Mouse (Mus musculus): ENCODE results near the gene Rgs6. TPM values are rescaled to one million over a fixed set of nuclear protein-coding genes. Genes with fewer than 3 reads are reported as not detected.

Gene Rgs6
- total and polyA plus RNA-seq, 3 experiments: 7.3 to 12.6 (median 10.2) TPM

GRCm38 (mm10) chr12:82971176-82971575, 383.1 kb downstream of the Rgs6 start:
- no peak for DNase-seq
- 68% methylated on average over 1 of the region's 1 CpGs for WGBS
- no peak overlapping the region for H3K9ac ChIP-seq (ENCODE audit: low read depth, low read length)
- no peak overlapping the region for H3K4me3 ChIP-seq
- H3K27me3 ChIP-seq (ENCODE audit: control insufficient read depth, insufficient read depth, low read length): no peaks in the 10 kb centered on the region
- H3K27ac ChIP-seq: no peak overlapping the region
- no peaks in the 10 kb centered on the region for H3K79me2 ChIP-seq (replicated peaks; ENCODE audit: control insufficient read depth, insufficient read depth, low read length)
- intact Hi-C loops (cut with DNase I): no loop called here
- no peaks in the 10 kb centered on the region for H3K36me3 ChIP-seq (ENCODE audit: control insufficient read depth, insufficient read depth, low read length)
- TF ChIP-seq POLR2A (IDR thresholded peaks at IDR 0.05; ENCODE audit: insufficient read depth, low read depth, low read length) (no peak), CTCF (IDR thresholded peaks at IDR 0.05) (no peak), EP300 (IDR thresholded peaks at IDR 0.05; ENCODE audit: insufficient read depth, low read depth, low read length) (no peak)
- H3K4me1 ChIP-seq (ENCODE audit: control insufficient read depth, insufficient read depth, low read length): no peaks in the 10 kb centered on the region

- H3K4me1 ChIP-seq (ENCODE audit: control insufficient read depth, insufficient read depth, low read length): no peaks in the 10 kb centered on the region
- DNase-seq: no peak
- H3K27ac ChIP-seq: no peak overlapping the region
Measured at GRCm38 (mm10) chr12:82972661-82973060, 384.6 kb downstream of the Rgs6 start.

GRCm38 (mm10) chr12:82973771-82974170, 385.7 kb downstream of the Rgs6 start:
- no peak for DNase-seq
- 77% methylated on average over 3 of the region's 3 CpGs for WGBS
- no peaks in the 10 kb centered on the region for H3K4me1 ChIP-seq (ENCODE audit: control insufficient read depth, insufficient read depth, low read length)
- no peak overlapping the region for H3K4me3 ChIP-seq
- no peak overlapping the region for H3K27ac ChIP-seq
- TF ChIP-seq EP300 (IDR thresholded peaks at IDR 0.05; ENCODE audit: insufficient read depth, low read depth, low read length): no peak
- no peak for TF ChIP-seq POLR2A (IDR thresholded peaks at IDR 0.05; ENCODE audit: insufficient read depth, low read depth, low read length)
- TF ChIP-seq CTCF (IDR thresholded peaks at IDR 0.05): no peak
- no peaks in the 10 kb centered on the region for H3K79me2 ChIP-seq (replicated peaks; ENCODE audit: control insufficient read depth, insufficient read depth, low read length)
- H3K27me3 ChIP-seq (ENCODE audit: control insufficient read depth, insufficient read depth, low read length): no peaks in the 10 kb centered on the region
- no peaks in the 10 kb centered on the region for H3K36me3 ChIP-seq (ENCODE audit: control insufficient read depth, insufficient read depth, low read length)
- H3K9ac ChIP-seq (ENCODE audit: low read depth, low read length): no peak overlapping the region
- intact Hi-C loops (cut with DNase I): no loop called here

More at GRCm38 (mm10) chr12:82972661-82973060, 384.6 kb downstream of the Rgs6 start:
- Histone ChIP-seq H3K4me3 (no peak overlapping the region), H3K79me2 (replicated peaks; ENCODE audit: control insufficient read depth, insufficient read depth, low read length) (no peaks in the 10 kb centered on the region), H3K36me3 (ENCODE audit: control insufficient read depth, insufficient read depth, low read length) (no peaks in the 10 kb centered on the region), H3K27me3 (ENCODE audit: control insufficient read depth, insufficient read depth, low read length) (no peaks in the 10 kb centered on the region), H3K9ac (ENCODE audit: low read depth, low read length) (no peak overlapping the region)
- TF ChIP-seq EP300 (IDR thresholded peaks at IDR 0.05; ENCODE audit: insufficient read depth, low read depth, low read length): no peak
- TF ChIP-seq POLR2A (IDR thresholded peaks at IDR 0.05; ENCODE audit: insufficient read depth, low read depth, low read length): no peak
- TF ChIP-seq CTCF (IDR thresholded peaks at IDR 0.05): no peak
- intact Hi-C loops (cut with DNase I): no loop called here

GRCm38 (mm10) chr12:82978275-82978674, 390.2 kb downstream of the Rgs6 start:
- Histone ChIP-seq H3K4me3 (no peak overlapping the region), H3K4me1 (ENCODE audit: control insufficient read depth, insufficient read depth, low read length) (no peaks in the 10 kb centered on the region), H3K27ac (no peak overlapping the region), H3K36me3 (ENCODE audit: control insufficient read depth, insufficient read depth, low read length) (no peaks in the 10 kb centered on the region), H3K79me2 (replicated peaks; ENCODE audit: control insufficient read depth, insufficient read depth, low read length) (no peaks in the 10 kb centered on the region), H3K27me3 (ENCODE audit: control insufficient read depth, insufficient read depth, low read length) (no peaks in the 10 kb centered on the region), H3K9ac (ENCODE audit: low read depth, low read length) (no peak overlapping the region)
- intact Hi-C loops (cut with DNase I): no loop called here
- DNase-seq: no peak
- no peak for TF ChIP-seq EP300 (IDR thresholded peaks at IDR 0.05; ENCODE audit: insufficient read depth, low read depth, low read length)
- no peak for TF ChIP-seq POLR2A (IDR thresholded peaks at IDR 0.05; ENCODE audit: insufficient read depth, low read depth, low read length)
- TF ChIP-seq CTCF (IDR thresholded peaks at IDR 0.05): no peak
- 92% methylated on average over 3 of the region's 3 CpGs for WGBS

- TF ChIP-seq POLR2A (IDR thresholded peaks at IDR 0.05; ENCODE audit: insufficient read depth, low read depth, low read length): no peak
- no peak for DNase-seq
- Histone ChIP-seq H3K36me3 (ENCODE audit: control insufficient read depth, insufficient read depth, low read length) (no peaks in the 10 kb centered on the region), H3K9ac (ENCODE audit: low read depth, low read length) (no peak overlapping the region), H3K27ac (no peak overlapping the region), H3K79me2 (replicated peaks; ENCODE audit: control insufficient read depth, insufficient read depth, low read length) (no peaks in the 10 kb centered on the region), H3K4me3 (no peak overlapping the region), H3K27me3 (ENCODE audit: control insufficient read depth, insufficient read depth, low read length) (no peaks in the 10 kb centered on the region), H3K4me1 (ENCODE audit: control insufficient read depth, insufficient read depth, low read length) (peaks cover 1% of the 10 kb centered on the region; the same call in 1 of the 2 replicates)
- WGBS: 97% methylated on average over 4 of the region's 4 CpGs
- intact Hi-C loops (cut with DNase I): no loop called here
Measured at GRCm38 (mm10) chr12:82982716-82983115, 394.6 kb downstream of the Rgs6 start.

GRCm38 (mm10) chr12:82985300-82985699, 397.2 kb downstream of the Rgs6 start:
- Histone ChIP-seq H3K4me1 (ENCODE audit: control insufficient read depth, insufficient read depth, low read length) (peaks cover 1% of the 10 kb centered on the region; the same call in 1 of the 2 replicates), H3K27me3 (ENCODE audit: control insufficient read depth, insufficient read depth, low read length) (no peaks in the 10 kb centered on the region), H3K9ac (ENCODE audit: low read depth, low read length) (no peak overlapping the region), H3K4me3 (no peak overlapping the region), H3K27ac (no peak overlapping the region), H3K79me2 (replicated peaks; ENCODE audit: control insufficient read depth, insufficient read depth, low read length) (no peaks in the 10 kb centered on the region), H3K36me3 (ENCODE audit: control insufficient read depth, insufficient read depth, low read length) (no peaks in the 10 kb centered on the region; the same call in 1 of the 2 replicates)
- WGBS: 90% methylated on average over 8 of the region's 8 CpGs
- no peak for DNase-seq
- intact Hi-C loops (cut with DNase I): no loop called here
- no peak for TF ChIP-seq EP300 (IDR thresholded peaks at IDR 0.05; ENCODE audit: insufficient read depth, low read depth, low read length)
- no peak for TF ChIP-seq POLR2A (IDR thresholded peaks at IDR 0.05; ENCODE audit: insufficient read depth, low read depth, low read length)
- TF ChIP-seq CTCF (IDR thresholded peaks at IDR 0.05): no peak

Data from heart, adult 2 months (tissue).